21 mouse cellular contexts compared by ENCODE assay signal in the genomic region with DNA sequence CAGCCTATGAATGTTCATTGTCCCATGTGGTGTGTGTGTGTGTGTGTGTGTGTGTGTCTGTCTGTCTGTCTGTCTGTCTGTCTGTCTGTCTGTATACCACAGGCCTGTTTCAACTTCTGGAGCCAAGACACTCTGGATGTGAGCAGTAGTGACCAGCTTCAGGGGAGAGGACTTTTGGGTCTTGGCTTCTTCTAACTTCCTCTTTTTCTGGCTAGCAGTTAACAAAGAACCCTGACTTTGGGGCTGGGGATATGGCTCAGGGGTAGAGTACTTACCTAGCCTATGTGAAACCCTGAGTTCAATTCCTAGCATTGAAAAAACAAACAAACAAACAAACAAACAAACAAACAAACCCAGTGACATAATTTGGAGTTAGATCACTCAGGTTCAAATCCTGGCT. TPM values are rescaled to one million over a fixed set of nuclear protein-coding genes. Genes with fewer than 3 reads are reported as not detected.
DNase-seq lines count a peak whose midpoint lies in the region; ATAC-seq and TF ChIP-seq lines count a peak whose summit lies in the region.
"Had no signal": no experiment of that assay in that cellular context is flagged by ENCODE, and none has a peak within 500 bp of the region (broad histone marks: within the 10 kb centered on the region; RNA-seq: fewer than 3 reads in every experiment).

No protein-coding gene starts in this region.

- H3K27me3 ChIP-seq in heart, embryonic 11.5 days (ENCODE audit: control insufficient read depth, insufficient read depth, low read length), result no peaks in the 10 kb centered on the region
- no peaks in the 10 kb centered on the region for H3K27me3 ChIP-seq in CH12.LX (replicated peaks)
- H3K27me3 ChIP-seq: forebrain, embryonic 13.5 days; hindbrain, embryonic 12.5 days; kidney, embryonic 15.5 days; limb, embryonic 13.5 days; Patski had no signal

- no peak for TF ChIP-seq POLR2A in CH12.LX (IDR thresholded peaks at IDR 0.05; ENCODE audit: low read depth, low read length)

- intact Hi-C loops in heart, postnatal 14 days (cut with DNase I), result no loop called here
- intact Hi-C loops in left cerebral cortex, postnatal 4 days (cut with DNase I), result no loop called here

- no peaks in the 10 kb centered on the region for H3K9me3 ChIP-seq in heart, embryonic 11.5 days (replicated peaks; ENCODE audit: control insufficient read depth, low read length)
- no peaks in the 10 kb centered on the region for H3K9me3 ChIP-seq in CH12.LX (replicated peaks; ENCODE audit: low read length)
- H3K9me3 ChIP-seq: forebrain, embryonic 13.5 days; hindbrain, embryonic 12.5 days; kidney, embryonic 15.5 days; limb, embryonic 13.5 days had no signal

- H3K36me3 ChIP-seq in heart, embryonic 11.5 days (ENCODE audit: control insufficient read depth, insufficient read depth, low read length), result no peaks in the 10 kb centered on the region
- H3K36me3 ChIP-seq in CH12.LX (replicated peaks in 1 of 2; ENCODE audit: control insufficient read depth in 1 of 2, insufficient read depth in 1 of 2, low read length in 1 of 2), result peaks cover 22 to 68% of the 10 kb centered on the region in 2 experiments
- H3K36me3 ChIP-seq: hindbrain, embryonic 12.5 days; kidney, embryonic 15.5 days; limb, embryonic 13.5 days had no signal

- no peak overlapping the region for H3K9ac ChIP-seq in heart, embryonic 11.5 days (ENCODE audit: low read depth, low read length)
- H3K9ac ChIP-seq in CH12.LX (ENCODE audit: insufficient read depth, low read depth), result no peak overlapping the region
- H3K9ac ChIP-seq: forebrain, embryonic 13.5 days; hindbrain, embryonic 12.5 days; kidney, embryonic 15.5 days; limb, embryonic 13.5 days had no signal

- peaks cover 15% of the 10 kb centered on the region for H3K4me1 ChIP-seq in heart, embryonic 11.5 days (ENCODE audit: control insufficient read depth, insufficient read depth, low read length)
- H3K4me1 ChIP-seq in CH12.LX (ENCODE audit: control insufficient read depth in 1 of 2, insufficient read depth in 2 of 2), result peaks cover 48 to 97% of the 10 kb centered on the region in 2 experiments
- H3K4me1 ChIP-seq: forebrain, embryonic 13.5 days; hindbrain, embryonic 12.5 days; kidney, embryonic 15.5 days; limb, embryonic 13.5 days had no signal

- dilution Hi-C loops in CH12.LX (cut with MboI; ENCODE audit: extremely low pct_ligation_motif_present, extremely low pct_unique_long_range_greater_than_20kb, low sequenced_read_pairs), result no loop called here

- in situ Hi-C loops in CH12.LX (cut with MboI; ENCODE audit: low pct_ligation_motif_present, low pct_unique_long_range_greater_than_20kb, low sequenced_read_pairs), result no loop called here

- H3K27ac ChIP-seq in heart, embryonic 11.5 days (ENCODE audit: low read depth, low read length), result peak overlapping the region; percentile 80; the same call in 1 of the 2 replicates
- peak overlapping the region; percentile 42 for H3K27ac ChIP-seq in CH12.LX (ENCODE audit: insufficient read depth, low read depth)
- H3K27ac ChIP-seq: forebrain, embryonic 13.5 days; heart, adult 2 months; hindbrain, embryonic 12.5 days; kidney, embryonic 15.5 days; limb, embryonic 13.5 days had no signal

- DNase-seq in heart, postnatal 14 days, result no peak
- peak; percentile 49 for DNase-seq in CH12.LX (ENCODE audit: extremely low read depth)
- DNase-seq in left cerebral cortex, postnatal 4 days, result no peak
- no peak for DNase-seq in urinary bladder, postnatal 14 days (ENCODE audit: low spot score)
- DNase-seq: adrenal gland, postnatal 14 days; cerebellum, adult 2 months; gastrocnemius, postnatal 10 days; lung, adult 2 months; right cerebral cortex, adult 18-20 months; thymus, postnatal 36 days had no signal

- TF ChIP-seq RAD21 in CH12.LX (IDR thresholded peaks at IDR 0.05; ENCODE audit: low read depth, low read length), result no peak

- no peak for ATAC-seq in heart, embryonic 11.5 days (replicated peaks; ENCODE audit: insufficient number of reproducible peaks, low FRiP score, low TSS enrichment)
- ATAC-seq in granulocyte monocyte progenitor cell, adult 5-6 weeks (replicated peaks; ENCODE audit: poor library complexity, severe bottlenecking), result peak; percentile 52
- ATAC-seq in megakaryocyte progenitor cell, adult 5-6 weeks (replicated peaks; ENCODE audit: poor library complexity), result peak; percentile 29
- ATAC-seq in erythroid progenitor cell, adult 5-6 weeks (replicated peaks; ENCODE audit: low FRiP score, poor library complexity, severe bottlenecking), result no peak
- ATAC-seq: forebrain, embryonic 13.5 days; Patski had no signal

- no peak overlapping the region for H3K4me3 ChIP-seq in heart, embryonic 11.5 days (ENCODE audit: low read depth, low read length)
- H3K4me3 ChIP-seq in CH12.LX (replicated peaks in 1 of 3; ENCODE audit: low read depth in 2 of 3, low read length in 2 of 3, poor library complexity in 1 of 3), result peak overlapping the region in 1 of 3 experiments; percentile 10
- H3K4me3 ChIP-seq: forebrain, embryonic 13.5 days; heart, adult 2 months; hindbrain, embryonic 12.5 days; kidney, embryonic 15.5 days; limb, embryonic 13.5 days had no signal

- peaks cover 92% of the 10 kb centered on the region for H3K79me2 ChIP-seq in CH12.LX (replicated peaks; ENCODE audit: control insufficient read depth, extremely low read depth, insufficient read depth, poor library complexity, severe bottlenecking)

- TF ChIP-seq EP300 in CH12.LX (IDR thresholded peaks at IDR 0.05; ENCODE audit: low read length), result no peak

- TF ChIP-seq CTCF in CH12.LX (conservative IDR thresholded peaks at IDR 0.05 in 1 of 2, IDR thresholded peaks at IDR 0.05 in 1 of 2; ENCODE audit: low read depth in 2 of 2, low read length in 2 of 2), result no peak

- no peak overlapping the region for H3K4me2 ChIP-seq in heart, embryonic 11.5 days
- H3K4me2 ChIP-seq in CH12.LX (ENCODE audit: insufficient read depth, low read depth, poor library complexity, severe bottlenecking), result 0 out of 2 replicates have a peak overlapping the region, but pooled peaks have one; percentile 17
- H3K4me2 ChIP-seq: forebrain, embryonic 13.5 days; hindbrain, embryonic 12.5 days; kidney, embryonic 15.5 days; limb, embryonic 13.5 days; midbrain, embryonic 11.5 days had no signal

TF ChIP-seq in CH12.LX, 34 proteins besides CTCF, POLR2A, EP300 and RAD21:
- TF ChIP-seq ETS1 (conservative IDR thresholded peaks at IDR 0.05; ENCODE audit: low read depth, low read length) (no peak), MXI1 (IDR thresholded peaks at IDR 0.05; ENCODE audit: low read depth, low read length) (no peak), MAX (IDR thresholded peaks at IDR 0.05; ENCODE audit: low read length) (no peak), PAX5 (IDR thresholded peaks at IDR 0.05; ENCODE audit: low read length) (no peak), JUN (IDR thresholded peaks at IDR 0.05; ENCODE audit: insufficient read depth, low read depth, low read length) (no peak), SMC3 (IDR thresholded peaks at IDR 0.05; ENCODE audit: low read depth, low read length) (no peak), CHD1 (IDR thresholded peaks at IDR 0.05; ENCODE audit: low read depth, low read length) (no peak), ZMIZ1 (IDR thresholded peaks at IDR 0.05; ENCODE audit: low read depth, low read length) (no peak), MAFK (IDR thresholded peaks at IDR 0.05; ENCODE audit: insufficient replicate concordance, low read length) (no peak), USF2 (conservative IDR thresholded peaks at IDR 0.05; ENCODE audit: low read depth, low read length) (no peak), CHD2 (IDR thresholded peaks at IDR 0.05; ENCODE audit: low read length) (no peak), E2F4 (IDR thresholded peaks at IDR 0.05; ENCODE audit: insufficient replicate concordance, low read depth, low read length) (no peak), USF1 (IDR thresholded peaks at IDR 0.05; ENCODE audit: low read depth, low read length) (no peak), JUND (conservative IDR thresholded peaks at IDR 0.05; ENCODE audit: low read depth, low read length) (no peak), KAT2A (IDR thresholded peaks at IDR 0.05; ENCODE audit: insufficient replicate concordance, low read length) (no peak), POLR2AphosphoS2 (IDR thresholded peaks at IDR 0.05; ENCODE audit: low read depth, low read length) (no peak), MYC (IDR thresholded peaks at IDR 0.05; ENCODE audit: low read depth, low read length) (no peak), UBTF (IDR thresholded peaks at IDR 0.05; ENCODE audit: low read depth, low read length) (no peak)

RNA-seq across cellular contexts. Expression of a gene that starts 44.9 kb away (rescaled TPM):
- 4.7 and 6.7 TPM in 2 replicates for polyA plus RNA-seq in heart, embryonic 11.5 days (2014; fragmentation: Nextera tagmentation; extraction: Ambion mirVana)
- 1 to 10 TPM; 6.7 to 9.2 TPM for total RNA-seq in heart, postnatal 14 days (2021)
- total RNA-seq in CH12.LX (2012; rRNA removed) (194 and 205 TPM in 2 replicates), CH12.LX (2014; rRNA removed) (129 and 139 TPM in 2 replicates)
- polyA plus RNA-seq in CH12.LX (2012; ENCODE audit: insufficient read length, low read depth), result 177 and 196 TPM in 2 replicates
- total RNA-seq in granulocyte monocyte progenitor cell, adult 5-6 weeks (2014; fragmentation: Nextera tagmentation), result 60.4 and 61.3 TPM in 2 replicates
- 69.4 and 72.2 TPM in 2 replicates for total RNA-seq in granulocyte monocyte progenitor cell, adult 5-6 weeks (2017)
- total RNA-seq in megakaryocyte progenitor cell, adult 5-6 weeks (2015), result 47.8 and 52.7 TPM in 2 replicates
- total RNA-seq in megakaryocyte progenitor cell, adult 5-6 weeks (2017), result 72.8 and 72.9 TPM in 2 replicates
- total RNA-seq in erythroid progenitor cell, adult 5-6 weeks (2015; ENCODE audit: low replicate concordance), result 5.4 and 16.8 TPM in 2 replicates
- total RNA-seq in erythroid progenitor cell, adult 5-6 weeks (2017; ENCODE audit: low replicate concordance), result 8.5 and 13.3 TPM in 2 replicates
- 1 to 10 TPM; 1.4 to 1.5 TPM for total RNA-seq in left cerebral cortex, postnatal 4 days (2021)

Comparison
In these comparisons a context has a peak if more than half of its experiments do, and no peak if none do; other contexts are left out.
1. ATAC-seq: peak in granulocyte monocyte progenitor cell, adult 5-6 weeks (single experiment) and megakaryocyte progenitor cell, adult 5-6 weeks (single experiment); none in heart, embryonic 11.5 days (single experiment) and erythroid progenitor cell, adult 5-6 weeks (single experiment).